Mouse (Mus musculus): ENCODE measurements around the gene Smok2a. TPM values are rescaled to one million over a fixed set of nuclear protein-coding genes. Genes with fewer than 3 reads are reported as not detected.
"Not testable (repeated sequence)": the region's sequence is repeated elsewhere in the genome, so short reads cannot be mapped to it uniquely, and the experiment has no call there.

Smok2a gene
- polyA plus RNA-seq, 1 experiment from 2014 or later = not detected

DNA sequence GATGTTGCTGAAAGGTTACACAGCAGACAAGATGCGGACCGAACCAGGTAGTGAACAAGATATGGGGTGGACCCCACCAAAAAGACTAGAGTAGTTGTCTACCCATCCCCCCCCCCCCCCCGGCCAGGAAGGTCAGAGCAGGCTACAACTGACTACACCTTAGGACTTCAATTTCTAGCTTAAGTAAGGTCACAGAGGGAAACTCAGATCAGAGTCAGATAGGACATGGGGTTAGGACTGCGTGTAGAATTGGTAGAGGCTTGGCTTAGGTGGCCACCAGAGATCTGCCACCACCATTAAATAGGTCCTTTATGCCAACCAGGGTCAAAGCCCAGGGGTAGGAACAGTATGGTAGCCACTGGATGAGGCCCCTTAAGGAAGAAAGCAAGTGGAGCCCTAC, 18.5 kb downstream of the Smok2a start:
- peaks cover 34% of the 10 kb centered on the region for H3K9me3 ChIP-seq (replicated peaks; ENCODE audit: control insufficient read depth, low read length)
- H3K27ac ChIP-seq (ENCODE audit: low read depth, low read length); H3K27me3 ChIP-seq (ENCODE audit: control insufficient read depth, insufficient read depth, low read length); H3K4me2 ChIP-seq; H3K9ac ChIP-seq (ENCODE audit: low read depth, low read length); H3K36me3 ChIP-seq (ENCODE audit: control insufficient read depth, insufficient read depth, low read length); H3K4me1 ChIP-seq (ENCODE audit: control insufficient read depth, insufficient read depth, low read length); H3K4me3 ChIP-seq (ENCODE audit: low read depth, low read length): not testable (repeated sequence)
- peak; percentile 23; the same call in 1 of the 2 replicates for ATAC-seq (replicated peaks; ENCODE audit: insufficient number of reproducible peaks, low FRiP score, low TSS enrichment)
- WGBS (ENCODE audit: insufficient replicate concordance) = 73% methylated on average over 4 of the region's 4 CpGs

DNA sequence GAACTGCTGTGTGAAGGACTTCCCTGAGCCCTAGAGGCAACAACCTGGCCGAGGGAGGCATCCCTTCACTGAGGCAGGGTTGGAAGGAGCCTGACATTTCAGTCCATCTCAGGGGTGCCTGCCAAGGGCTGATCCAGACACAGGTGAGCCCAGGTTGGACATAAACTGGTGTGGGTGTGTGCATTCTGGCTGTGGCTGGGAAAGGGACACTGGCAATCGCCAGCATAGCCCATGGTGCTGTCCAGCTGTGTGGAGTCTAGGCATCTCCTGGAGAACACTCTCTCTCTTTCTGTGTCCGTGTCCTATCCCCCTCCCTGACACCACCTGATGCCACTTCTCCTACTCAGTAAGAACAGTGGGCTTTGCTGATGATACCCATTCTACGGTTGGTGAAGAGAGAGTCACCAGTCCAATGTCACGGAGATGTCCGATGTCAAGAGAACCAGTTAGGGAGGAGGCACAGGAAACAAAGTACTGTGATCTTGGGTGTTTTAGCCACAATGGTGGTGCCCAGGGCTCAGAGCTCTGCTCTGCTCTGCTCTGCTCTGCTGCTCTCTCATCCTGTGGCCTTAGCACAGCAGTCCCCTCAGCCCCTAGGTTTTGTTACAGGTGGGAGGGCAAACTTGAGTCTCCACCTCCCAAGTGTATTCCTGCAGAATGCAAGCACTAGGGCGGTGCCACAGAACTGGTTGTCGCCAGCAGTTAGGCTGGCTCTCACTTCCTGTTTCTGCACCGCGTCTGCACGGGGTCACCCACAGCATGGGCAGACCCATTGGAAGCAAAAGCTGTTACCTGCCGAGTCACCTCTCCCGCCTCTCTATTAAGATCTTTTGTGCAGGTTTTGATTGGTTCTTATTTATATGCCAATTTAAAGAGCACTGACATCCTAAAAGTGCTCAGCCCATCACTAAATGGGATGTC, 20.1 kb downstream of the Smok2a start:
- ATAC-seq (replicated peaks; ENCODE audit: insufficient number of reproducible peaks, low FRiP score, low TSS enrichment) = peak; percentile 58
- 80% methylated on average over 7 of the region's 13 CpGs for WGBS (ENCODE audit: insufficient replicate concordance)
- not testable (repeated sequence) for H3K27ac ChIP-seq (ENCODE audit: low read depth, low read length)

DNA sequence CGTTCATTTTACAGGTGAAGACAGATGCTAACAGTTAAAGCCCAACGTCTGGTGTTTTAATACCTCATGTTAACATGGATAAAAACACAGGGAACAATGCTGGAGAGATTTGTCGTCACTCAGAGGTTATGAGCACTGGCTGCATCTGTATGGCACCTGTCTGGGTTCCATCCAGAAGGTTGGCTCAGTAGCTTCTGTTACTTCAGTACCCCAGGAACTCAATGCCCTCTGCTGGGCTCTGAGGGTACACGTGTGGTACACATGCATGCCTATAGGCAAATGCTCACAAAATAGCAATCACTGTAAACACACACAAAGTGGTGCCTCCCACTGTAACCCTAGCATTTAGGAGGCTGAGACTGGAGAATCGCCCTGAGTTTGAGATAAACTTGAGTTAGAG, 33.8 kb downstream of the Smok2a start:
- ATAC-seq (replicated peaks; ENCODE audit: insufficient number of reproducible peaks, low FRiP score, low TSS enrichment) = not testable (repeated sequence)

More for the DNA sequence above, 20.1 kb downstream of the Smok2a start:
- not testable (repeated sequence) for H3K4me2 ChIP-seq; H3K4me3 ChIP-seq (ENCODE audit: low read depth, low read length); H3K27me3 ChIP-seq (ENCODE audit: control insufficient read depth, insufficient read depth, low read length); H3K4me1 ChIP-seq (ENCODE audit: control insufficient read depth, insufficient read depth, low read length); H3K36me3 ChIP-seq (ENCODE audit: control insufficient read depth, insufficient read depth, low read length); H3K9ac ChIP-seq (ENCODE audit: low read depth, low read length)
- H3K9me3 ChIP-seq (replicated peaks; ENCODE audit: control insufficient read depth, low read length) = peaks cover 23% of the 10 kb centered on the region

More for the DNA sequence above, 33.8 kb downstream of the Smok2a start:
- H3K4me1 ChIP-seq (ENCODE audit: control insufficient read depth, insufficient read depth, low read length); H3K9me3 ChIP-seq (replicated peaks; ENCODE audit: control insufficient read depth, low read length); H3K9ac ChIP-seq (ENCODE audit: low read depth, low read length); H3K27me3 ChIP-seq (ENCODE audit: control insufficient read depth, insufficient read depth, low read length); H3K4me3 ChIP-seq (ENCODE audit: low read depth, low read length); H3K36me3 ChIP-seq (ENCODE audit: control insufficient read depth, insufficient read depth, low read length); H3K27ac ChIP-seq (ENCODE audit: low read depth, low read length); H3K4me2 ChIP-seq: not testable (repeated sequence)
- 39% methylated on average over 1 of the region's 5 CpGs for WGBS (ENCODE audit: insufficient replicate concordance)

Other genes with a start within 250 kb of the Smok2a start
- 83.4 and 88.8 TPM in 2 replicates for gene Wtap, start 227.0 kb upstream of the Smok2a start, polyA plus RNA-seq (2014; fragmentation: Nextera tagmentation; extraction: Ambion mirVana)
- gene Sod2, start 214.3 kb upstream of the Smok2a start, polyA plus RNA-seq (2014; fragmentation: Nextera tagmentation; extraction: Ambion mirVana) = 308 and 326 TPM in 2 replicates
- gene Gpr31b, start 168.9 kb upstream of the Smok2a start, polyA plus RNA-seq (2014; fragmentation: Nextera tagmentation; extraction: Ambion mirVana) = 0.19 TPM in 1 of 2 replicates, not detected in the other
- not detected in 2 replicates for gene Tcp10b, start 160.1 kb upstream of the Smok2a start, polyA plus RNA-seq (2014; fragmentation: Nextera tagmentation; extraction: Ambion mirVana)
- gene Unc93a, start 89.4 kb upstream of the Smok2a start, polyA plus RNA-seq (2014; fragmentation: Nextera tagmentation; extraction: Ambion mirVana) = not detected in 2 replicates
- not detected in 2 replicates for gene Smok2b, start 9.1 kb downstream of the Smok2a start, polyA plus RNA-seq (2014; fragmentation: Nextera tagmentation; extraction: Ambion mirVana)
- gene Tcp10c, start 133.4 kb downstream of the Smok2a start, polyA plus RNA-seq (2014; fragmentation: Nextera tagmentation; extraction: Ambion mirVana) = not detected in 2 replicates

All from heart, embryonic 11.5 days (tissue).